Mouse (Mus musculus) midbrain, postnatal 0 days (tissue): ENCODE results near the gene Kdm5a. TPM values are rescaled to one million over a fixed set of nuclear protein-coding genes. Genes with fewer than 3 reads are reported as not detected.

Experiments
- ATAC-seq: fragments of 200-750 bp; cut with Nextera tagmentation; 2 replicates; pipeline ENCODE4 v1.8.0; 2017; ENCODE audit warnings: moderate number of reproducible peaks, mild to moderate bottlenecking, moderate TSS enrichment, moderate library complexity; ENCODE audit not compliant: low FRiP score
- DNase-seq: peaks from one replicate; pipeline ENCODE4 v3.0.0-alpha.2; 2015; ENCODE audit warnings: low spot score
- H3K27ac ChIP-seq: fragments of 300-500 bp; sonication (generic); 2 replicates; pipeline ENCODE4 v1.5.1; 2014; ENCODE audit warnings: low read depth, mild to moderate bottlenecking, low read length, mixed read lengths
- H3K27me3 ChIP-seq: fragments of 300-500 bp; sonication (generic); 2 replicates; pipeline ENCODE4 v1.6.1; 2014; ENCODE audit warnings: low read length, control low read depth, mixed read lengths; ENCODE audit not compliant: insufficient read depth
- H3K36me3 ChIP-seq: fragments of 300-500 bp; sonication (generic); 2 replicates; pipeline ENCODE4 v1.6.1; 2014; ENCODE audit warnings: low read length, control low read depth, mixed read lengths; ENCODE audit not compliant: insufficient read depth
- H3K4me1 ChIP-seq: fragments of 300-500 bp; sonication (generic); 2 replicates; pipeline ENCODE4 v1.6.1; 2014; ENCODE audit warnings: mild to moderate bottlenecking, control low read depth, antibody characterized with exemption, low read length, mixed read lengths; ENCODE audit not compliant: insufficient read depth
- H3K4me2 ChIP-seq: fragments of 300-500 bp; sonication (generic); 2 replicates; pipeline ENCODE4 v1.6.1; 2014; ENCODE audit warnings: low read depth, mild to moderate bottlenecking, low read length, mixed read lengths; ENCODE audit not compliant: poor library complexity, severe bottlenecking
- H3K4me3 ChIP-seq: fragments of 300-500 bp; sonication (generic); 2 replicates; pipeline ENCODE4 v1.5.1; 2014; ENCODE audit warnings: low read depth, mild to moderate bottlenecking, low read length, moderate library complexity
- H3K9ac ChIP-seq: fragments of 300-500 bp; sonication (generic); replicated peaks from 2 replicates; pipeline ENCODE4 v1.6.1; 2014; ENCODE audit warnings: mild to moderate bottlenecking, low read length, moderate library complexity, mixed read lengths; ENCODE audit not compliant: poor library complexity, severe bottlenecking
- H3K9me3 ChIP-seq: fragments of 300-500 bp; sonication (generic); 2 replicates; pipeline ENCODE4 v1.6.1; 2016; ENCODE audit warnings: low read length, control low read depth
- CTCF ChIP-seq: IDR thresholded peaks from 2 replicates; pipeline ENCODE4 v1.5.1; 2016; ENCODE audit warnings: antibody characterized with exemption, mild to moderate bottlenecking
- WGBS: fragments of 180-500 bp; shearing (Covaris S2); extraction: QIAGEN DNeasy Blood & Tissue Kit; methylation state at CpG from one replicate; pipeline ENCODE4 v1.1.7; 2014; 5-methylcytosine and 5-hydroxymethylcytosine counted together
- polyA plus RNA-seq: library from polyadenylated mRNA; unstranded; fragments of >200 nt; fragmentation: Nextera tagmentation; extraction: Ambion mirVana; gene quantifications from 2 replicates; pipeline ENCODE4 v1.2.1, GENCODE M21; 2015
- total RNA-seq: library from RNA; depleted of rRNA; stranded (reverse); fragments of >200 nt; gene quantifications from 2 replicates; pipeline ENCODE4 v1.2.3, GENCODE M21; 2014

The Kdm5a gene
- total and polyA plus RNA-seq, 2 experiments from 2014 or later: 14.0 to 21.7 TPM

DNA sequence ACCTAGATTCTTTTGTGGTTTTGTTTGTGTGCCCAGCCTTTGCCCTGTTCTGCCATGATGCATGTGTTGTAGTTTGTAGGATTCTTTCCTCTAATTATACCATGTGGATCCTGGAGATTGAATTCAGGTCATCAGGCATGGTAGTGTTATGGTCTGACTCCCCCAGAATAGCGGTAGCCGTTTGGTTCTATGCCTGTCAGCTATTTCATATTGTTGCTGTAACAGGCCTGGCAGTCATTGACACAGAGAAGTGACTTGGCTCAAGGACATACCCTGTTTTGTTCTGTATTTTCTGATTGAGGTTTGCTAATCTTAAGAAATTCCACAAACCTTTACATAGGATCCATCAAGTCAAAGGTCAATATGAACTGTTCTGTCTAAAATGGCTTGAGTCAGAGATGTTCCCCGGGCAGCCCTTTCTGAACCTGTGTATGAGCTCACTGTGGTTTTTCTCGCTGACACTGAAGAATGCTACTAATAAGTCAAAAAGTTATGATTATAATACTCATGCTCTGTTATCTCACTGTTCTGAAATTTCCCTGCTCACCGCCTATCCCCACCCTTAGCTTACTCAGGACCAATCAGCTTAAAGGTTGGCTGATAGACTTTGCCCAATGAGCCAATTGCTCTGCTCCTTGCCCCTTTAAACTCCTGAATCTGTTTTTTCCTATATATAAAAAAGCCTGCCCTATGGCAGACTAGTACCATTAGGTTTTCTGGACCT is 31.9 kb downstream of the Kdm5a start:
- Histone ChIP-seq H3K4me3 (no peak overlapping the region), H3K27ac (no peak overlapping the region), H3K4me1 (no peaks in the 10 kb centered on the region), H3K9ac (no peak overlapping the region), H3K9me3 (no peaks in the 10 kb centered on the region), H3K4me2 (no peak overlapping the region), H3K27me3 (no peaks in the 10 kb centered on the region), H3K36me3 (peaks cover 23% of the 10 kb centered on the region; the same call in 1 of the 2 replicates)
- WGBS: 93% methylated on average over 5 of the region's 5 CpGs
- DNase-seq (no peak), ATAC-seq (no peak)
- TF ChIP-seq CTCF: no peak

DNA sequence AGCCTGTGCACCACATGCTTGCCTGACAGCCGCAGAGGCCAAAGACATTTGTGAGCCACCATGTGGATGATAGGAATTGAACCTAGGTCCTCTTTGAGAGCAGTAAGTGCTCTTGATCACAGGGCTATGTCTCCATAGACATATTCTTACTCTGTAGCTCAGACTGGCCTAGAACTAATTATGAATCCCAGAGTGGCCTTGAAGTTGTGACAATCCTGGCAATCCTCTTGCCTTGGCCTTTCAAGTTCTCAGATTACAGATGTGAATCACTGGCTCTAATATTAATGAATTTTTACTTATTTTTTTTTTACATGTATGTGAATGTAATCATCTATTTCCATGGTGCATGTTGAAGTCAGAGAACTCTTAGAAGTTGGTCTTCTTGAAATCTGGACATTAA is 40.0 kb downstream of the Kdm5a start:
- TF ChIP-seq CTCF: no peak
- H3K4me3 ChIP-seq: no peak overlapping the region
- no peaks in the 10 kb centered on the region for H3K4me1 ChIP-seq
- H3K4me2 ChIP-seq: no peak overlapping the region
- ATAC-seq (no peak), DNase-seq (no peak)
- H3K36me3 ChIP-seq: peaks cover 21% of the 10 kb centered on the region
- no peak overlapping the region for H3K9ac ChIP-seq
- no peaks in the 10 kb centered on the region for H3K27me3 ChIP-seq
- WGBS: 100% methylated on average over 1 of the region's 1 CpGs
- no peak overlapping the region for H3K27ac ChIP-seq
- no peaks in the 10 kb centered on the region for H3K9me3 ChIP-seq

DNA sequence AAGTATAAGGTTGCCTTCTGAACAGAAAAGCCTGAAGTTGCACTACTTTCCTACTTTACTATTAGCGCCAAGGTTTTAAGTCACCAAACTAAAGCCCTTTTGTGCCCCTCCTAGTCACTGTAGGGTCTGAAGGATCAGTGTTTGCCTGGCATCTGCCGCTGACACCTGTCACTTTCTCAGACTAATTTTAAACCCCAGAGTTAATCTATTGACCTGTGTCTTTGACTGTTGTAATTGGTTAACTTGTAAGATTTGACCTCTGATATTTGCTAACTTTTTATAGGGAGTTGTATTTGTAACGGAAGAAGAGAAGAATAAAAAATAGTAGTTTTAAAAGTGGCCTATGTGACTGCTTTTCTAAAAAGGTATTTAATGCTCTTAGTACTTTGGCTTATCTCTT is 74.2 kb downstream of the Kdm5a start:
- H3K4me3 ChIP-seq: no peak overlapping the region
- ATAC-seq (no peak), DNase-seq (no peak)
- no peaks in the 10 kb centered on the region for H3K27me3 ChIP-seq
- peaks cover 28% of the 10 kb centered on the region for H3K36me3 ChIP-seq
- no peak overlapping the region for H3K27ac ChIP-seq
- no peak overlapping the region for H3K4me2 ChIP-seq
- TF ChIP-seq CTCF: no peak
- 89% methylated on average over 3 of the region's 3 CpGs for WGBS
- H3K9ac ChIP-seq: no peak overlapping the region
- H3K4me1 ChIP-seq: no peaks in the 10 kb centered on the region
- H3K9me3 ChIP-seq: no peaks in the 10 kb centered on the region

DNA sequence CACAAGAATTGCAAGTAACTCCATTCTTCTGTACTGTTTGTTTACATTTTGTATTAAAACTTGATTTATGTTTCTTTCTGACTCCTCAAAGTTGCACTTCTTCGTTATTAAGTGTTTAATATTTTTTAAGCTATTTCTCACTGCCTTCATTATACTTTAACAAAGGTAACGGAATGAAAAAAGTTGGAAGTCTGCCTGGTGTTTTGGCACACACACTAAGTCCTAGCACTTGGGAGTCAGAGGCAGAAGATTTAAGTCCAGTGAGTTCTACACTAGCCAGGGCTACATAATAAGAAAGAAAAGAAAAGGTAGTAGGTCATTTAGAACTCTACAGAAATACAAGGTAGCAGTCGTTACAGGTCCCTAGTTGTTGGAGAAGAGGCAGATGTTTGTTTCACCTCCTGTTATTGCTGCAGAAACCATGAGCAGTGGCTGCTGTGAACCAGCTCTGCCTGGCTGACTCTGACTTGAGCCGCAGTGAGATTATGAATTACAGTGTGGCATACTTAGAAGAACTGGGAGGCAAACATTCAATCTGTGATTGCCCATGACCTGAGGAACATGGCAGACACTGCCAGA is 78.3 kb downstream of the Kdm5a start:
- no peak for ATAC-seq
- no peaks in the 10 kb centered on the region for H3K27me3 ChIP-seq
- no peaks in the 10 kb centered on the region for H3K4me1 ChIP-seq
- no peaks in the 10 kb centered on the region for H3K9me3 ChIP-seq
- 84% methylated on average over 4 of the region's 4 CpGs for WGBS
- H3K9ac ChIP-seq: no peak overlapping the region
- no peak for DNase-seq
- H3K27ac ChIP-seq: no peak overlapping the region
- no peak overlapping the region for H3K4me2 ChIP-seq
- TF ChIP-seq CTCF: no peak
- H3K36me3 ChIP-seq: peaks cover 22% of the 10 kb centered on the region
- no peak overlapping the region for H3K4me3 ChIP-seq

DNA sequence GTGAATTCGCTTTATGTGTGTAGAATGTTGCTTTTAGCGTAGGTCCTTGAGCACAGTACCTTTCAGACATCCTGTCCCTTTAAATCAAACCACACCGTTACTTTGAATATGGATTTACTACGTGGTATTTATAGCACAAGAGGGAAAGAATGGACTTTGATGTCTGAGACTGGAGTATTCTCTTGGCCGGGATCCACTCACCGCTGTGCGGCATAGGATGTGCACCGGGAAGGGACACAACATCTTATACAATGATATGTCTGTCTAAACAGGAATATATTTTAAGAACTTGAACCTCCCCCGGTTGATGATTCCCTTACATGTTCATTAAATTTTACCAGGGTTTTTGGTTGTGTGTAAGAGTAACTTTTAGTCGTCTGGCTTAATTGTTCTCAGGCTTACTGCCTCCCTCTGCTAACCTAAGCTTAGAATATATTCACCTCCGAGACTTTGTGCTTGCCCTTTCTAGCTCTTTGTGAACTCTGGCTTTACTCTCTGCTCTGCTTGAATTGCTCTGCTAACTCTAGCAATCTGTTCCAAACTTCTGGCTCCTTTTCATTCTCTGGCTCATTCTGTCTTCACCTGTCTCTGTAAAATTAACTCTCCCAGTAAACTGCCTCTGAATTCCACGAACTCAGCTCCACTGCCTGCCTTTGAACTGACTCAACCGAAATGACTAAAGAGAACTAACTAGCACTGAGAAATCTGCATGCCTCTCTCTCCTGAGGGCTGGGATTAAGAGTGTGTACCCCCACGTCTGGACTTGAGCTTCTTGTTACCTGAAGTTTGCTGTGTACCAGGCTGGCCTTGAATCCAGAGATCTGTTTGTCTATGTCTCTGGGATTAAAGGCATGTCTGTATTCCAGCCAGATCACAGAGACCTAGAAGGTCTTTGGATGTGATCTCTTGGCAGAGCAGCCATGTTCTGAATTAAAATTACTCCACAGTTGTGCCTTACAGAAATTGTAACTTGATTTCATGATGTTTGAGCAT is 79.7 kb downstream of the Kdm5a start:
- DNase-seq (no peak), ATAC-seq (no peak)
- WGBS: 70% methylated on average over 14 of the region's 14 CpGs
- H3K36me3 ChIP-seq: peaks cover 16% of the 10 kb centered on the region
- no peak for TF ChIP-seq CTCF
- H3K4me2 ChIP-seq: no peak overlapping the region
- no peaks in the 10 kb centered on the region for H3K27me3 ChIP-seq
- H3K9ac ChIP-seq: no peak overlapping the region
- no peak overlapping the region for H3K4me3 ChIP-seq
- no peak overlapping the region for H3K27ac ChIP-seq
- H3K9me3 ChIP-seq: no peaks in the 10 kb centered on the region
- no peaks in the 10 kb centered on the region for H3K4me1 ChIP-seq
